Mouse (Mus musculus) erythroid progenitor cell, adult 5-6 weeks (primary cell): Measurements from ENCODE around the gene L3mbtl3. TPM values are rescaled to one million over a fixed set of nuclear protein-coding genes. Genes with fewer than 3 reads are reported as not detected.

ENCODE experiments used
- ATAC-seq: replicated peaks from 2 replicates; pipeline ENCODE4 v1.8.0; 2016; ENCODE audit warnings: moderate number of reproducible peaks, mild to moderate bottlenecking, moderate TSS enrichment, inconsistent platforms; ENCODE audit not compliant: poor library complexity, low FRiP score, severe bottlenecking
- total RNA-seq, 2 experiments: library from RNA; stranded (forward) in 1 of 2; stranded (reverse) in 1 of 2; fragments of 150-400 nt in 1 of 2; fragments of 186-747, 209-891 nt in 1 of 2; gene quantifications; 2 replicates each; pipeline versions ENCODE4 v1.2.3 to v1.2.4; 2015 to 2017; ENCODE audit warnings: low replicate concordance in 2 of 2

Gene L3mbtl3
- total RNA-seq, 2 experiments from 2014 or later = 2.1 to 2.9 TPM

- ATAC-seq = no peak
Measured at GRCm38 (mm10) chr10:26345879-26346278, 29.9 kb downstream of the L3mbtl3 start.

DNA sequence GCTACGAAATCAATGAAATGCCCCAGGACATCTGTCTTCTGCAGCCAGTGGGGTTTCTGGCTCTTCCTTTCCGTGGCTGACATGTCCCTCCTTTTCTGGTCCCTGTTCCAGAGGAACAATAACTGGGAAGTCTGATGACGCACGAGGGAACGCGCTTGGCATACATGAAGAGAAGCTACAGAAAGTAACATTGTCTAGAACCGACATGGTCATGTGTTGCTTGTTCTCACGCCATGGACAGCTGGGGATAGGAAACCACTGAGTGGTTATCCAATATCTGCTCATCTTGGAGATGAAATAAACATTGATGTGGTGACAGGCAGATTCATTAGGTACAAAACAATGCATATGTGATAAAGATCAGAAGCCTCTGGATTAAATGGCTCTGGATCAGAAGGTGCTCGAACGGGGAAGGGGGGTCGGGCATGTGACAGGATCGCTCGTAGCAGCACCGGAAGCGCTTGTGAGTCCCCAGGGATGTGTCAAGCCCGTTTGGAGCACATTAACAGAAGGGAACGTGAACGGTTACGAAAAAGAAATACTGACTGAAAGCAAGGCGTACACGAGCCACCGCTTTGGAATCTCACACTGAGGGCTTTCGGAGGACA, 37.8 kb downstream of the L3mbtl3 start:
- ATAC-seq = no peak

GRCm38 (mm10) chr10:26333966-26334365, 41.8 kb downstream of the L3mbtl3 start:
- ATAC-seq = no peak

- no peak for ATAC-seq
Measured at GRCm38 (mm10) chr10:26332781-26333180, 43.0 kb downstream of the L3mbtl3 start.

DNA sequence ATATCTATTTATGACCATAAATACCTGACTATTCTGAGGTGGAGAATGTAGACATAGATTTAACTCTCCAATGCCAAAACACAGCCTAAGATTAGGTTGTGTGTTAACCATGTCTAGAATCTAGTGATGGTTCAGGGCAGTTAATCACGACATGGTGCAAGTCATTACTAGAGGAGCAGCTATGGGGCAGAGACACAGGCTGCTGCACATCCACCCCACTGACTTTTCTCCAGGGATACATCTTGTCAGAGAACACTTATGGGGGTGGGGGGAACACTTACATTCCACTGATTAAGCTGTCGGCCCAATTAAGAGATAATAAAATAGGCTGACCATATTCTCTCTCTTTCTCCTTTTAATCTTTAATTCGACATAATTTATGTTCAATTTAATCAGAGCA, 46.9 kb downstream of the L3mbtl3 start:
- no peak for ATAC-seq

DNA sequence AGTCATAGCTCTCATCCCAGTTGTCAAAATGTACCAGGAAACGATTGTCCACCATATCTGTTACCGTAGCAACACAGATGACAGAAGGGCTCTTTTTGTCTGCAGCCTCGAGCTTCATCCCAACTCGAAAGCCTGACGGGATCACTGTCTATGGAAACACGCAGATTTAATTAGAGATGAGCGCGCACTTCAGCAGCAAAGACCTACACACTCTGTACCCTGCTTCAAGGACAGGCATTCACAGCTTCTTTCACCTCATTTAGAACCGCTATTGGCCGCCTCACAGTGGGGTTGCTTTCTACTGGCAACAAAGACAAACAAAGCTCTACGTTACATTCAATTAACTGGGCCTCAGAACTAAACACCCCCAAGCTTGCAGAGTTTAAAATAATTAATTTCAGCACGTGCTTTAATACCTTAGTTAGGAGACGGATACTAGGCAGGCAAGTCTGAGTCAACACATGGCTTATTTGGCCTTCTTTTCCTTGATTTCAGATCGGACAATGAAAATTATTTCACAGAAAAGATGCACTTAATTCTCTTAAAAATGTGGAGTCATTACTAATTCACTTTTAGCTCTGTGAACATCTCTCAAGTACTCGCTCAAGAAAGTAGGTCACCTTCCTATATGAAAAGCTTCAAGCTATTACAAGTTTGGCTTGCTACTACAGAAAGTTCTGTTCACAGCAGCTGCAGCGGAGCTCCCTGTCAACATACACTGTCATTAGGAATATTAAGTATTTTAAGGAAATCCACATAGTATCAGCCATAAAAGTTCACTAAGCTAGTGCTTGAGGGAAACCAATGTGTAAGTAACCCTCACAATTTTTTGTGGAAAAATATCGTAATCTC, 47.9 kb downstream of the L3mbtl3 start:
- ATAC-seq = no peak

DNA sequence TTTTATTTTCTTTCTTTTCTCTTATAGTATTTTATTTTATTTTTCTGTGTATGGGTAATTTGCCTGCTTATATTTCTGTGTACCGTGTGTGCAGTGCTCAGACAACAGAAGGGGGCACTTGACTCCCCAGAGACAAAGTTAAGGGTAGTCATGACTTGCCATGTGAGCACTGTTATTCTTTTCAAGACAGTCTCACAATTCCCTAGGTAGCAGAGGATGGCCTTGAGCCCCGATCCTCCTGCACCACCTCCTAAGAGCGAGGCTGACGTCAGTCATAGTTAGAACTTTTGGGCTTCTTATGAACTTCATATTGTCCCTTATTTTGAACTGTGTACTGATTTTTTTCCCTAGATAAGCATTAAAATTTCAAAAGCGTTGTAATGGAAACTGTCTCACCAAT, 48.5 kb downstream of the L3mbtl3 start:
- no peak for ATAC-seq

GRCm38 (mm10) chr10:26325320-26325719, 50.5 kb downstream of the L3mbtl3 start:
- ATAC-seq = no peak

DNA sequence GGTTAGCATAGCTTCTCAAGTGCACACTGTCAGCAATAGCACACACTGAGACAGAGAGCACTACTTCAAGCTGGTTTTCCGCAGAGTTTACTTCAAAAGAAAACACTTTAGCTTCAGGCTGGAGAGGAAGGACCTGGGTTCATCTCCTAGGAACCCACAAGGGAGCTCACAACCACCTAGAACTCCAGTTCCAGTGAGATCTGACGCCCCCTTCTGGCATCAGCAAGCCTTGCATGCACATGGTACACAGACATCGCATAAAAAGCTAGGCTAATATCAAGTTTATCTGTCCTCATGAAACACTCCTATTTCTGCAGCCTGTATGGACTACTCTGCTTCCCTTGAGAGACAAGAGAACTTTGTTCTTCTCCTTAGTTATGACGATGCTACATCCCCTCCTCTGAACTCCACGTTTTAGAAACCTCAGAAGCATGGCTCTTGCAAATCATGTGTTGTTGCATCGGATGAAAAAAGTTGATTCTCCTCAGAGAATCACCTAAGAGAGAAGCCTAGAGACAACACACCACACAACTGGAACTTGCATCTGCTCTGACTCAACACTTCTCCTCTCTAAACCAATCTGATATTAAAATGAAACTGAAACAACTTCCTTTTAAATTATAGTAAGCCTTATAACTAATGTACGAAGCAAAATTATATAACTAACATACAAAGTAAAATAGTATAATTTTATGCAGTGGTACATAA, 53.3 kb downstream of the L3mbtl3 start:
- no peak for ATAC-seq

DNA sequence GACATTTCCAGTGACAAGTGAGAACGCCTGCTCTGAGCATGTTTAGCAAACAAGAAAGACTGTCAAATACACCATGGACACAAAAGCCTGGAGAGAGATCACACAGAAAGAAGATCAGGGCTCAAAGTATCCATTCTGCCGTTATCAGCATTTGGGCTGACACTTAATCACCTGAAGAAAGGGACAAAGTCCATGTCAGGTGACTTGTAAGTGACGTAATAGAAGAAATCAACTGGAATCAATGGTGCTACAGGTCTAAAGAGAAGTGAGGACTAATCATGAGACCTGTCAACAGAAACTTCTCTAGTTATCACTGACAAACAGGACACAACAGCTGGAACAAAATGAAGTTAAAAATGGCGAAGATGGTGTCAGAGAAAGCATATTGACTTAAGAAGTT, 55.1 kb downstream of the L3mbtl3 start:
- no peak for ATAC-seq

DNA sequence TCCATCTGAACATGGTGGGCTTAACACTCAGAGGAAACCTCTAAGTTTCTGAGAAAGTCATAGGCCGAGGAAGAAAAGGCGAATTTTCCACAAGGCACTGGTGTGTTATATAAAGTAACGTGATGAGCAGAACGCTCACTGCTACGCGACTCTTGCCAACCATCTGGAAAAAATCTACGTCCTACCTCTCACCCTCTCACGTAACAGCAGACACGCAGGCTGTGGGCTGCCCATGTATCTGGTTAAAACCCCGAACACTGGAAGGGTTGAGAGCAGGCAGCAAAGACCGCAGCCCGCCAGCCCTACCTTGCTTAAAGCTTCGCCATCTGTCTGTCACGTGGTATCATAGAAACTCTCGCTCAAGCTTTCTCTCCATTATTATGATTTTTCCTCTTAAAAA, 61.4 kb downstream of the L3mbtl3 start:
- ATAC-seq = no peak

DNA sequence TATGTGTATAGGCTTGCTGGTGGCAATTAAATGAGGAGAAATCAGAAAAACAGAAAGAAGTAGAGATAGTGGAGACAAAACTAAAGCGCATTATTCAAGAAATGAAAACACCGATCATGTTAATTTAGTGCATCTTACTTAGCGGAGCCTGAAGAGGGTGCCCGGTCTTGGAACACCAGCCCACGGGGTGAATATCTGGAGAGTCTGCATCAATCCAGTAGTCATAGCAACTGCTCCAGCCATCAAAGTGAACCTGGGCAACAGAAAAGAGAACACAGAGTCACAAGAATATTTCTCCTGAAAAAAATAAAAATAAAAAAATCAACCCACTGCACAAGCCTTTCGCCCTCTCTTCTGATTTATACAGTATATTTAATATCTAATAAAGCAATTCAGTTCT, 72.3 kb downstream of the L3mbtl3 start:
- no peak for ATAC-seq

GRCm38 (mm10) chr10:26302336-26302735, 73.4 kb downstream of the L3mbtl3 start:
- no peak for ATAC-seq

DNA sequence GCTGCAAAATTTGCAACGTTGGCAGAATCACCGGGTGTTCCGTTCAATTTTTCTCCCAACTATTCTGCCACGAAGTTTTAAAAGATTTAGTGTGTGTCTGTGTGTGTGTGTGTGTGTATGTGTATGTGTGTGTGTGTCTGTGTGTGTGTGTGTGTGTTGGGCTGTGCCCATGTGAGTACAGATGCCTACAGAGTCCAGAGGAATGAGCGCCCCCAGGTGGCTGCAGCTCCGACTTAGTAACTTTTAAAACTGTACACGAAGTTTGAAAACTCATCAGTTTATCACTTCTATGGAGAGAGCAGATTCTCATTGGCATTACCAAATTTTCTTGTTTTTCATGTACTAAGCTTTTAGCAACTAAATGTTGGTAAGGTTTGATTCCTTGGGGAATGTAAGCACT, 78.1 kb downstream of the L3mbtl3 start:
- no peak for ATAC-seq

- ATAC-seq = no peak
Measured at GRCm38 (mm10) chr10:26297200-26297599, 78.6 kb downstream of the L3mbtl3 start.

DNA sequence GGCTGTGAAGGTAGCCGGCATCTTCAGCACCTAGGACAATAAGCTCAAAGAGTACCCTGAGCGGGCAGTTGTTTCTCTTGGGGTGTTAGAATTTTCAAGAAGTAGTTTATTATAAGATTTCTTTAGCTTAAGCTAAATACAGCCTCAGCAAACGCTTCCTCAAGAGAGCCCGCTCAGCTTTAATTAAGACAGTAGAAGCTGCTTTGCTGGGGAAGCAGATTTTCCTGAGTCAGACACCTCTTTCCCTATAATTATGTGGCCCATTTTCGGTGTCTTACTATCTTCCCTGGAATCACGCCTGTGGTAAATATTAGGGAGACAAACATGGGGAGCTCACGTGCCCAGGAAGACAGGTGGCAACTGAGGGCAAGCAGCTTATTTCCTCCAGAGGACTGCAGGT, 88.6 kb downstream of the L3mbtl3 start:
- no peak for ATAC-seq

DNA sequence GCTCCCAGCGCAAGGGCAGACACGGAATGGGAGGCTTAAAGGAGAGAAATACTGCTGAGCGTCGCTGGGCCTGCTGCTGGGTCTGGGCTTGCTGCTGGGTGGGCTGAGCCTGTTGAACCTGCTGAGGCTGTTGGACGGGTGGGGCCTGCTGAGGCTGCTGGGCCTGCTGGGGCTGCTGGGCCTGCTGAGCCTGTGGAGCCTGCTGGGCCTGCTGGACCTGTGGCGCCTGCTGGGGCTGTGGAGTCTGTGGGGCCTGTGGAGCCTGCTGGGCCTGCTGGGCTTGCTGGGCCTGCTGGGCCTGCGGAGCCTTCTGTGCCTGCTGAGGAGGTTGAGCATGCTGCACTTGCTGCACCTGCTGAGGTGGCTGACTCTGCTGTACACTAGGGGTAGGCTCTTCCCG, 95.8 kb downstream of the L3mbtl3 start:
- no peak for ATAC-seq

GRCm38 (mm10) chr10:26275414-26275813, 100.4 kb downstream of the L3mbtl3 start:
- ATAC-seq = no peak

DNA sequence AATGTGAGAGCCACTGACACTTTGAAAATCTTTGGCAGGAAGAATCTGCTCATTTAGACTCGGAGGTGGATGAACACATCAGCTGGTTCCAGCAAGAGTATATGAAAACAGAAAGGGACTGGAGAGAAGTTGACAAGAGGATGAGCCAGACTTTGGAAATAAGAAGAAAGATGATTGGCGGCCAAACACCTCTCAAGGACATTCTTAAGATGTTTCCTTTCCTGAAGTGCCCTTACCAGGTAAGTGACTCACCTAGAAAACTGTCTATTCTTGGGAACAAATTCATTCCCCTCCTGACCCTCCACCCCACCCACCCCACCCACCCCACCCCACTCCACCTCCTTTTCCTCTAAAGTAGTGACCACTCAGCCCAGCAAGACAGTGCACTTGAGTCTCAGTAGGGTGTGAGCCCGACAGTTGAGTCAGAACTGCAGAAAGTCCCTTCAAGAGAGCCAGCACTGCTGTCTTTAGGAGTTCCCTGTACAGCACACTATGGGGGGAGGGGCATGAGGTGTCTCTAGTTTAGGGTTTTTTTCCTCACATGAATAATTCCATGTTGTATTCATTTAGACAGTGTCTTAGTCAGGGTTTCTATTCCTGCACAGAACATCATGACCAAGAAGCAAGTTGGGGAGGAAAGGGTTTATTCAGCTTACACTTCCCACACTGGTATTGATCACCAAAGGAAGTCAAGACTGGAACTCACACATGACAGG, 111.9 kb downstream of the L3mbtl3 start:
- no peak for ATAC-seq

DNA sequence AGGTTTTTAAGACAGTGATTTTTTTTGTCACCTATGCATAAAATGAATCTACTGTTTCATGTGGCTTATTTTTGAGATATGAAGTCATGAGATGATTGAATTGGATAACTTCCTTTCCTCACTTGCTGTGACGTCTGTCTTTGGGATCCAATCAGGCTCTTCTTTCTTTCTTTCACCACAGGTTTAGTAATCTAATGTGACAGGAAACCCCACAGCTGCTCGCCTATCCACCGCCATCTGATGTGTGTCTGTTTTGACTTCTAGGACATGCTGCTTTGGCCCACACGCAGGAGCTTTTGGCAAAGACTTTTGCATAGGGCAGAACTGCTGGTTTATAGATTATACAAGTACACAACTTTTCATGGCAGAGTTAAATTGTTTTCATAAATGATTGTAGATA, 115.9 kb downstream of the L3mbtl3 start:
- no peak for ATAC-seq
